Mouse (Mus musculus): Measurements from ENCODE around the gene Arhgef16.

DNA sequence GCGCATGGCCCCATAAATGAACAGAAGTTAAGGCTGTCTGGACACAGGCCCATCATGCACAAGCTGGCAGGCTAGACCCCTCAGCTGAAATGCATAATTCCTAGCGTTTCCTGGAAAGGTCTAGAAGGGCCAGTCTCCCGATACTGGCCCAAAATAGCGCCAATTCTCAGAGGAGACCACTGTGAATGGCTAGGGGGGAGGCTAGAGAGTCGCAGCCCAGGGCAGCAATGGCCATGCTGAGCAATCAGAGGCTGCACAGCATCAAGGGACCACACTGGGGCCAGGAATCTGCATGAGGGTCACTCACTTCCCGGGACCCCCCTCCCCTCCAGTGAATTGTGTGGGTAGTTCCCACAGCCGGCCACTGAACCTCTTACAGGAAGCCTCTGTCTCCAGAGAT lies 17.8 kb downstream of the Arhgef16 start:
- TF ChIP-seq CTCF (IDR thresholded peaks at IDR 0.05; ENCODE audit: insufficient read depth, low read depth, low read length) (no peak), POLR2A (IDR thresholded peaks at IDR 0.05; ENCODE audit: insufficient read depth, low read depth, low read length) (no peak)
